Mouse (Mus musculus) MEL (cell line): ENCODE measurements around the gene Ttc29. TPM values are rescaled to one million over a fixed set of nuclear protein-coding genes. Genes with fewer than 3 reads are reported as not detected.

Source experiments
- DNase-seq: peaks from one replicate; pipeline ENCODE4 v3.0.0; 2011; ENCODE audit warnings: low read depth, low spot score
- H3K27ac ChIP-seq: 2 replicates; pipeline ENCODE4 v1.5.1; 2012; ENCODE audit warnings: low read depth, mild to moderate bottlenecking, control low read depth, low read length, moderate library complexity; ENCODE audit not compliant: control insufficient read depth
- H3K27me3 ChIP-seq, 2 experiments: fragments of 150-350 bp in 1 of 2; sonication (generic) in 1 of 2; 2 replicates each; pipeline ENCODE4 v1.6.1; 2012; ENCODE audit warnings: low read length in 2 of 2, mild to moderate bottlenecking in 2 of 2, improper control_type of control experiment in 1 of 2, moderate library complexity in 1 of 2; ENCODE audit not compliant: insufficient read depth in 2 of 2, control insufficient read depth in 1 of 2
- H3K36me3 ChIP-seq, 2 experiments: 2 replicates each; pipeline ENCODE4 v1.6.1; 2012 to 2014; ENCODE audit warnings: low read length in 2 of 2, improper control_type of control experiment in 1 of 2, inconsistent platforms in 1 of 2, mild to moderate bottlenecking in 1 of 2; ENCODE audit not compliant: insufficient read depth in 2 of 2, control insufficient read depth in 1 of 2
- H3K4me1 ChIP-seq, 2 experiments: fragments of 150-350 bp in 1 of 2; sonication (generic) in 1 of 2; 2 replicates each; pipeline ENCODE4 v1.6.1; 2012; ENCODE audit warnings: low read length in 2 of 2, improper control_type of control experiment in 1 of 2, mild to moderate bottlenecking in 1 of 2; ENCODE audit not compliant: insufficient read depth in 2 of 2, control insufficient read depth in 1 of 2
- H3K4me3 ChIP-seq, 2 experiments: fragments of 150-350 bp in 1 of 2; sonication (generic) in 1 of 2; 2 replicates each; pipeline ENCODE4 v1.5.1; 2012; ENCODE audit warnings: low read depth in 2 of 2, low read length in 2 of 2, mild to moderate bottlenecking in 2 of 2, moderate library complexity in 2 of 2, control low read depth in 1 of 2, improper control_type of control experiment in 1 of 2; ENCODE audit not compliant: control insufficient read depth in 1 of 2, insufficient read depth in 1 of 2
- H3K79me2 ChIP-seq: 2 replicates; pipeline ENCODE4 v1.6.1; 2012; ENCODE audit warnings: mild to moderate bottlenecking, low read length, moderate library complexity; ENCODE audit not compliant: control insufficient read depth, poor library complexity, insufficient read depth
- H3K9ac ChIP-seq: 2 replicates; pipeline ENCODE4 v1.6.1; 2012; ENCODE audit warnings: low read depth, mild to moderate bottlenecking, control low read depth, low read length, moderate library complexity; ENCODE audit not compliant: control insufficient read depth, poor library complexity, severe bottlenecking
- H3K9me3 ChIP-seq: fragments of 150-350 bp; sonication (generic); replicated peaks from 2 replicates; pipeline ENCODE4 v1.6.1; 2012; ENCODE audit warnings: mild to moderate bottlenecking, low read length, improper control_type of control experiment, moderate library complexity; ENCODE audit not compliant: insufficient read depth
- BHLHE40 ChIP-seq: IDR thresholded peaks from 2 replicates; pipeline ENCODE4 v1.6.1; 2012; ENCODE audit warnings: low read depth, mild to moderate bottlenecking, inconsistent platforms, low read length, improper control_type of control experiment, borderline replicate concordance
- CHD2 ChIP-seq: IDR thresholded peaks from 2 replicates; pipeline ENCODE4 v1.6.1; 2011; ENCODE audit warnings: low read length, improper control_type of control experiment
- E2F4 ChIP-seq: IDR thresholded peaks from 2 replicates; pipeline ENCODE4 v1.6.1; 2011; ENCODE audit warnings: low read depth, low read length, improper control_type of control experiment, borderline replicate concordance
- ELF1 ChIP-seq: IDR thresholded peaks from 2 replicates; pipeline ENCODE4 v1.6.1; 2014; ENCODE audit warnings: low read depth, mild to moderate bottlenecking, inconsistent platforms, low read length, improper control_type of control experiment, moderate library complexity
- EP300 ChIP-seq, 2 experiments: IDR thresholded peaks; 2 replicates each; pipeline ENCODE4 v1.6.1; 2011; ENCODE audit warnings: improper control_type of control experiment in 2 of 2, low read length in 2 of 2, low read depth in 1 of 2, mild to moderate bottlenecking in 1 of 2
- GABPA ChIP-seq: IDR thresholded peaks from 2 replicates; pipeline ENCODE4 v1.6.1; 2012; ENCODE audit warnings: low read depth, mild to moderate bottlenecking, inconsistent platforms, low read length, improper control_type of control experiment, moderate library complexity
- HCFC1 ChIP-seq: IDR thresholded peaks from 2 replicates; pipeline ENCODE4 v1.6.1; 2012; ENCODE audit warnings: low read depth, mild to moderate bottlenecking, inconsistent platforms, low read length, improper control_type of control experiment, moderate library complexity
- JUND ChIP-seq: IDR thresholded peaks from 2 replicates; pipeline ENCODE4 v1.6.1; 2011; ENCODE audit warnings: low read depth, mild to moderate bottlenecking, improper control_type of control experiment, low read length
- KAT2A ChIP-seq: conservative IDR thresholded peaks from 2 replicates; pipeline ENCODE4 v1.6.1; 2012; ENCODE audit warnings: low read depth, low read length, improper control_type of control experiment, inconsistent platforms
- MAFK ChIP-seq: IDR thresholded peaks from 2 replicates; pipeline ENCODE4 v1.6.1; 2011; ENCODE audit warnings: low read depth, mild to moderate bottlenecking, low read length, improper control_type of control experiment, borderline replicate concordance
- MAX ChIP-seq: IDR thresholded peaks from 2 replicates; pipeline ENCODE4 v1.6.1; 2011; ENCODE audit warnings: low read length, improper control_type of control experiment
- MAZ ChIP-seq: IDR thresholded peaks from 2 replicates; pipeline ENCODE4 v1.6.1; 2012; ENCODE audit warnings: low read depth, mild to moderate bottlenecking, inconsistent platforms, low read length, improper control_type of control experiment
- MEF2A ChIP-seq: IDR thresholded peaks from 2 replicates; pipeline ENCODE4 v1.6.1; 2014; ENCODE audit warnings: low read depth, mild to moderate bottlenecking, inconsistent platforms, low read length, improper control_type of control experiment; ENCODE audit not compliant: poor library complexity, insufficient replicate concordance, severe bottlenecking; ENCODE audit errors: extremely low read depth
- MXI1 ChIP-seq: IDR thresholded peaks from 2 replicates; pipeline ENCODE4 v1.6.1; 2011; ENCODE audit warnings: mild to moderate bottlenecking, low read depth, low read length, improper control_type of control experiment
- MYB ChIP-seq: IDR thresholded peaks from 2 replicates; pipeline ENCODE4 v1.6.1; 2011; ENCODE audit warnings: mild to moderate bottlenecking, low read depth, low read length, improper control_type of control experiment
- NRF1 ChIP-seq: IDR thresholded peaks from 2 replicates; pipeline ENCODE4 v1.6.1; 2014; ENCODE audit warnings: low read depth, mild to moderate bottlenecking, inconsistent platforms, low read length, improper control_type of control experiment, moderate library complexity; ENCODE audit not compliant: poor library complexity, insufficient read depth, severe bottlenecking
- POLR2A ChIP-seq, 2 experiments: IDR thresholded peaks; 2 replicates each; pipeline ENCODE4 v1.6.1; 2011 to 2012; ENCODE audit warnings: low read length in 2 of 2, mild to moderate bottlenecking in 2 of 2, control low read depth in 1 of 2, improper control_type of control experiment in 1 of 2, low read depth in 1 of 2, moderate library complexity in 1 of 2; ENCODE audit not compliant: control insufficient read depth in 1 of 2, insufficient read depth in 1 of 2, poor library complexity in 1 of 2
- POLR2AphosphoS2 ChIP-seq: IDR thresholded peaks from 2 replicates; pipeline ENCODE4 v1.6.1; 2011; ENCODE audit warnings: low read length, improper control_type of control experiment
- RAD21 ChIP-seq: IDR thresholded peaks from 2 replicates; pipeline ENCODE4 v1.6.1; 2011; ENCODE audit warnings: mild to moderate bottlenecking, low read depth, low read length, improper control_type of control experiment
- SMC3 ChIP-seq: IDR thresholded peaks from 2 replicates; pipeline ENCODE4 v1.6.1; 2011; ENCODE audit warnings: low read depth, low read length, improper control_type of control experiment
- TCF12 ChIP-seq: IDR thresholded peaks from 2 replicates; pipeline ENCODE4 v1.6.1; 2014; ENCODE audit warnings: low read depth, mild to moderate bottlenecking, inconsistent platforms, low read length, improper control_type of control experiment, moderate library complexity
- USF1 ChIP-seq: IDR thresholded peaks from 2 replicates; pipeline ENCODE4 v1.6.1; 2014; ENCODE audit warnings: low read depth, mild to moderate bottlenecking, inconsistent platforms, low read length, improper control_type of control experiment, moderate library complexity
- ZC3H11A ChIP-seq: IDR thresholded peaks from 2 replicates; pipeline ENCODE4 v1.6.1; 2012; ENCODE audit warnings: low read depth, mild to moderate bottlenecking, inconsistent platforms, low read length, improper control_type of control experiment
- ZMIZ1 ChIP-seq: IDR thresholded peaks from 2 replicates; pipeline ENCODE4 v1.6.1; 2012; ENCODE audit warnings: low read depth, mild to moderate bottlenecking, inconsistent platforms, low read length, improper control_type of control experiment, moderate library complexity
- polyA plus RNA-seq, 2 experiments: library from polyadenylated mRNA; stranded (reverse) in 1 of 2; unstranded in 1 of 2; fragments of >175 nt in 1 of 2; fragments of >200 nt in 1 of 2; gene quantifications; 2 replicates each; pipeline versions ENCODE4 v1.2.1 to v1.2.4; 2012; ENCODE audit warnings: low replicate concordance in 2 of 2, low read depth in 1 of 2; ENCODE audit not compliant: insufficient read length in 2 of 2, insufficient read depth in 1 of 2, missing spikeins in 1 of 2
- total RNA-seq: library from RNA; depleted of rRNA; stranded (reverse); fragments of 300-350 nt; gene quantifications from 2 replicates; pipeline ENCODE4 v1.2.3, GENCODE M21; 2012

The Ttc29 gene
- total and polyA plus RNA-seq, 3 experiments: not detected

DNA sequence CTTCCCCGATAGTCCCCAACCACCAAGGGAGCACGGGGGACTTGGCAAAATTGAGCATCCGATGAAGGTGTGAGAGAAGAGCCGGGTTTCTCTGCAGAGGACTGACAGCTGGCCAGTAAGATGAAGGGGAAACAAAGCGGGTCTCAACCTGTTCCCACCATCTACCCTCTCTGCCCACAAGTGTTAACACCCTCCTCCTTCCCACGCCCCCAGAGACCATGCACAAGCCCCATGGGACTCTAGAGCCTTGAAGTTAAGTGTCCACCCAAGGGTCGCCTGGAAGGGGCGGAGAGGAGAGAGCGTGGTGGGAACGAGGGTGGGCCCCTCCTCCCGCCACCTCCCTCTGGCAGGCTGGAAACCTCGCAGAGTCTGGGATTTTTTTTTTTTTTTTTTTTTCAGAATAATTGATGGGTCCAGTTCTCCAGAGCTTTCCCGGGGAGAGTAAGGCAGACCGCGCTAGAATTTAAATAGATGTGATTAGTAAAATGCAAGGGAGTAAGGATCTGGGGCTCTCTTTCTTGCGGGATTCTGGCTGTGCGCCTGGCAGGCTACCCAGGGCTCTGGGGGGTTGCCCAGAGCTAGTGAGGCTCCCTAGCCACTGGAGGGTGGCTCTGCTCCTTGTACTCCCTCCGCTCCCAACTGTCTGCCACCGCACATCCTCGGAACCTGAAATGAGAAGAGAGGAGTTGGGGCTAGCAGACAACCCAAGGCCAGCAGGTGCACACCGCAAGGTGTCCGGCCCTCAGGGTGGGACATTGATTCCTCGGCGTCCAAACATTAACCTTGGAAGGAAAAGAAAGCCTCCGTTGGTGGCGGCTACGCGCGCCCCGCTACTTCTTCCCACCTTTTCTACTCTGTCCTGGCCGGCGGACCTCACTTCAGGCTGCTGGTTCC, 214.0 kb downstream of the Ttc29 start:
- no peak for DNase-seq
- no peaks in the 10 kb centered on the region for H3K27me3 ChIP-seq

DNA sequence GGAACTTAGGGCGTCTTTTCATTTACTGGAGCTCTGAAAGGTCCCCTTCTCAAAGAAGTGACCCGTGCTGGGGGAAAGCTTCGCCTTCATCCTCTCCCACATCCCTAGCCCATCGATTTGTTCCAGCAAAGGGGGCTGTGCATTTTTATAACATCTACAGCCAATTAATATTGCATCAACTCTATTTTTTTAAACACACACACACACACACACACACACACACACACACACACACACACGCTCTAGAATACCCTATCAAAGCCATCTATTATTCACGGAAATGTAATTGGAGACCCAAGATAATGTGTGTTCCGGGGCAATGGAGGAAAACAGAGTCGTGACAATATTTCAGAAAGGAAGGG, 214.7 kb downstream of the Ttc29 start:
- TF ChIP-seq MEF2A (no peak), MAZ (no peak), POLR2A (IDR thresholded peaks at IDR 0.05; ENCODE audit: control insufficient read depth in 1 of 2, insufficient read depth in 1 of 2, low read depth in 1 of 2, low read length in 2 of 2, poor library complexity in 1 of 2) (no peak), JUND (no peak), E2F4 (no peak)
- Histone ChIP-seq H3K27me3 (no peaks in the 10 kb centered on the region), H3K36me3 (no peaks in the 10 kb centered on the region), H3K4me3 (no peak overlapping the region), H3K27ac (no peak overlapping the region), H3K9me3 (no peaks in the 10 kb centered on the region), H3K79me2 (no peaks in the 10 kb centered on the region), H3K4me1 (no peaks in the 10 kb centered on the region), H3K9ac (no peak overlapping the region)
- no peak for DNase-seq

More for the DNA sequence above, 214.0 kb downstream of the Ttc29 start:
- Histone ChIP-seq H3K4me1 (no peaks in the 10 kb centered on the region), H3K79me2 (no peaks in the 10 kb centered on the region), H3K27ac (no peak overlapping the region), H3K36me3 (no peaks in the 10 kb centered on the region), H3K9me3 (no peaks in the 10 kb centered on the region), H3K4me3 (no peak overlapping the region), H3K9ac (no peak overlapping the region)
- no peak for TF ChIP-seq ELF1

DNA sequence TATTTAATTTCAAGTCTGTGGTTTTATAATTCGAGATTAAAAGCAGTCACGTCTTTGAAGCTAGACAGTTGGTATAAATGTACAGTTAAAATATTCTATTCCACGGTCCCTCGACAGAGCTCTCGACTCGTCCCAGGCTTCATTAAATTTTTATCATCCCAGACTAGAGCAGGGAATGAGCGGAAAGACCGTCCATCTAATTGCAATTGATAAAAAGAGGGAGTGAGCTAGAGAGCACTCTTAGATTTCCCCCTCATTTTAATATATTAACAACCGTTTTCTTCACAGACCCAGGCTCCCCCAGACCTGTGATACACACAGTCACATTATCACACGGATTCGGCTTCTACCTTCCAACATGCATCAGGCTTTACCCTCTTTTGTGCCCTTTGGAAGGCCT, 215.1 kb downstream of the Ttc29 start:
- H3K36me3 ChIP-seq: no peaks in the 10 kb centered on the region
- H3K4me1 ChIP-seq: no peaks in the 10 kb centered on the region
- H3K79me2 ChIP-seq: no peaks in the 10 kb centered on the region
- H3K27me3 ChIP-seq: no peaks in the 10 kb centered on the region
- no peak for TF ChIP-seq TCF12
- no peak for TF ChIP-seq EP300 (IDR thresholded peaks at IDR 0.05; ENCODE audit: low read depth in 1 of 2, low read length in 2 of 2)
- TF ChIP-seq ELF1: no peak
- no peak for TF ChIP-seq MEF2A
- TF ChIP-seq GABPA: no peak
- TF ChIP-seq BHLHE40: no peak
- TF ChIP-seq ZC3H11A: no peak
- TF ChIP-seq MAFK: no peak
- no peak for TF ChIP-seq MAX
- no peak for TF ChIP-seq MYB
- no peak for TF ChIP-seq MXI1
- TF ChIP-seq HCFC1: no peak
- no peak for TF ChIP-seq CHD2
- no peak for TF ChIP-seq KAT2A
- no peak for TF ChIP-seq SMC3
- TF ChIP-seq ZMIZ1: no peak
- TF ChIP-seq USF1: no peak
- TF ChIP-seq NRF1: no peak
- TF ChIP-seq POLR2AphosphoS2: no peak
- TF ChIP-seq RAD21: no peak
- no peak overlapping the region for H3K4me3 ChIP-seq
- DNase-seq: no peak
- H3K9ac ChIP-seq: no peak overlapping the region
- no peaks in the 10 kb centered on the region for H3K9me3 ChIP-seq
- no peak overlapping the region for H3K27ac ChIP-seq
